Mouse (Mus musculus) left cerebral cortex, postnatal 10 days (tissue): ENCODE results near the gene Slc22a17. TPM values are rescaled to one million over a fixed set of nuclear protein-coding genes. Genes with fewer than 3 reads are reported as not detected.
A peak's percentile ranks its signal among the peaks of the same experiment; 100 is the strongest.
"Not testable (repeated sequence)": the region's sequence is repeated elsewhere in the genome, so short reads cannot be mapped to it uniquely, and the experiment has no call there.

Source experiments
- DNase-seq, 2 experiments: peaks; one replicate each; pipeline ENCODE4 v3.0.0; 2021 to 2022; ENCODE audit warnings: low spot score in 2 of 2, mixed read lengths in 1 of 2; ENCODE audit errors: extremely low spot score in 1 of 2
- intact Hi-C: fragments of 180-260 bp; cut with DNase I; formaldehyde crosslinking; loops from one replicate; pipeline ENCODE4 v1.15.1; 2025
- total RNA-seq, 2 experiments: library from RNA; stranded (reverse); gene quantifications; 2 replicates each; pipeline ENCODE4 v1.2.3; 2021

Slc22a17 gene
- total RNA-seq: 100 to 1,000 TPM; 562 to 600 TPM

GRCm38 (mm10) chr14:54912886-54913285 lies at the start of gene Slc22a17:
TSS of gene Slc22a17 (minus strand) at chr14:54913132.
- intact Hi-C loops: loop anchor here (5.0 kb wide), 1 partner anchor 84 kb away; no protein-coding TSS in a partner anchor
- DNase-seq: peak; percentile 81 to 88

GRCm38 (mm10) chr14:54962714-54963113 lies 49.8 kb upstream of the Slc22a17 start:
- intact Hi-C loops: no loop called here
- DNase-seq: no peak

- intact Hi-C loops: no loop called here
- no peak for DNase-seq
Observed at GRCm38 (mm10) chr14:54961487-54961886, 48.6 kb upstream of the Slc22a17 start.

GRCm38 (mm10) chr14:54960769-54961168 lies 47.8 kb upstream of the Slc22a17 start:
- intact Hi-C loops: no loop called here
- peak in 1 of 2 experiments; percentile 13 for DNase-seq

- DNase-seq, intact Hi-C loops: not testable (repeated sequence)
Observed at GRCm38 (mm10) chr14:54959853-54960613, 47.1 kb upstream of the Slc22a17 start.

- intact Hi-C loops: no loop called here
- DNase-seq: no peak
Observed at GRCm38 (mm10) chr14:54959197-54959596, 46.3 kb upstream of the Slc22a17 start.

GRCm38 (mm10) chr14:54958503-54958902 lies 45.6 kb upstream of the Slc22a17 start:
- DNase-seq: no peak
- intact Hi-C loops: no loop called here

GRCm38 (mm10) chr14:54956533-54956932 lies 43.6 kb upstream of the Slc22a17 start:
- no peak for DNase-seq
- intact Hi-C loops: no loop called here

GRCm38 (mm10) chr14:54955481-54955880 lies 42.5 kb upstream of the Slc22a17 start:
- no peak for DNase-seq
- intact Hi-C loops: no loop called here

- intact Hi-C loops: no loop called here
- no peak for DNase-seq
Observed at GRCm38 (mm10) chr14:54954474-54954873, 41.5 kb upstream of the Slc22a17 start.

GRCm38 (mm10) chr14:54953664-54954206 lies 40.8 kb upstream of the Slc22a17 start:
- no peak for DNase-seq
- intact Hi-C loops: no loop called here

- intact Hi-C loops: no loop called here
- no peak for DNase-seq
Observed at GRCm38 (mm10) chr14:54951587-54951986, 38.7 kb upstream of the Slc22a17 start.

GRCm38 (mm10) chr14:54950493-54950892 lies 37.6 kb upstream of the Slc22a17 start:
- no peak for DNase-seq
- intact Hi-C loops: no loop called here

- intact Hi-C loops: loop anchor here (1.0 kb wide), 1 partner anchor 26 kb away; no protein-coding TSS in a partner anchor
- no peak for DNase-seq
Observed at GRCm38 (mm10) chr14:54948781-54949180, 35.8 kb upstream of the Slc22a17 start.

- DNase-seq, intact Hi-C loops: not testable (repeated sequence)
Observed at GRCm38 (mm10) chr14:54947008-54947407, 34.1 kb upstream of the Slc22a17 start.

- intact Hi-C loops: no loop called here
- DNase-seq: no peak
Observed at GRCm38 (mm10) chr14:54945975-54946704, 33.2 kb upstream of the Slc22a17 start.

GRCm38 (mm10) chr14:54944939-54945338 lies 32.0 kb upstream of the Slc22a17 start:
- intact Hi-C loops: no loop called here
- no peak for DNase-seq

GRCm38 (mm10) chr14:54943971-54944370 lies 31.0 kb upstream of the Slc22a17 start:
- no peak for DNase-seq
- intact Hi-C loops: no loop called here

- intact Hi-C loops: no loop called here
- DNase-seq: no peak
Observed at GRCm38 (mm10) chr14:54942479-54942878, 29.5 kb upstream of the Slc22a17 start.
